Mouse (Mus musculus) left cerebral cortex, adult 2 months (tissue): ENCODE data around the gene Gm7544. TPM values are rescaled to one million over a fixed set of nuclear protein-coding genes. Genes with fewer than 3 reads are reported as not detected.
A peak's percentile ranks its signal among the peaks of the same experiment; 100 is the strongest.
"Not testable (repeated sequence)": the region's sequence is repeated elsewhere in the genome, so short reads cannot be mapped to it uniquely, and the experiment has no call there.

Source experiments
- DNase-seq, 2 experiments: peaks; one replicate each; pipeline ENCODE4 v3.0.0; 2021 to 2022; ENCODE audit warnings: low spot score in 2 of 2, mixed read lengths in 1 of 2; ENCODE audit errors: extremely low spot score in 1 of 2
- H3K27ac ChIP-seq: fragments of 200-600 bp; 2 replicates; pipeline ENCODE4 v1.8.1; 2022
- H3K4me3 ChIP-seq: fragments of 200-600 bp; 2 replicates; pipeline ENCODE4 v1.8.1; 2022
- CTCF ChIP-seq: fragments of 200-600 bp; IDR thresholded peaks from 2 replicates; pipeline ENCODE4 v1.8.1; 2022; ENCODE audit warnings: antibody characterized with exemption, mild to moderate bottlenecking, moderate library complexity
- intact Hi-C: fragments of 180-260 bp; cut with DNase I; formaldehyde crosslinking; loops from one replicate; pipeline ENCODE4 v1.15.1; 2025
- total RNA-seq, 2 experiments: library from RNA; stranded (reverse); gene quantifications; 2 replicates each; pipeline ENCODE4 v1.2.3; 2021

The Gm7544 gene
- total RNA-seq, 2 experiments from 2014 or later: not detected

DNA sequence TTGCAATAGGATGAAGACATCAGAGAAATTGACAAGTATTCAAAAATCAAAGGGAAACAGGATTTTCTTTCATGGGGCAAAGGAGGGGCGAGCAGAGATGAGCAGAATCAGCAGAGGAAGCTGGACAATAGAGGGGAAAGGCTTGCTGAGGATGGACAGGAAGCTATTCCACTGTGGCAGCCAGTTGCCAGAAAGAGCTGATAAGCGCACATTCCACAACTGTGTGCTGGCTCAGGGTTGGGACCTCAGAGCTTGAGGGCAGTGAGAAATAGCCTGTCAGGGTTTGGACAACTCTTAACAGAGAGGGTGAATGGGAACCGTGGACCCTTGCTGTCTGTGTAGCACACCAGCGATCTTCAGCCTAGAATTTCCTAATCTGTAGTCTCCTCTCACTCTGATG, 16.2 kb upstream of the Gm7544 start:
- TF ChIP-seq CTCF: no peak
- H3K27ac ChIP-seq: no peak overlapping the region

DNA sequence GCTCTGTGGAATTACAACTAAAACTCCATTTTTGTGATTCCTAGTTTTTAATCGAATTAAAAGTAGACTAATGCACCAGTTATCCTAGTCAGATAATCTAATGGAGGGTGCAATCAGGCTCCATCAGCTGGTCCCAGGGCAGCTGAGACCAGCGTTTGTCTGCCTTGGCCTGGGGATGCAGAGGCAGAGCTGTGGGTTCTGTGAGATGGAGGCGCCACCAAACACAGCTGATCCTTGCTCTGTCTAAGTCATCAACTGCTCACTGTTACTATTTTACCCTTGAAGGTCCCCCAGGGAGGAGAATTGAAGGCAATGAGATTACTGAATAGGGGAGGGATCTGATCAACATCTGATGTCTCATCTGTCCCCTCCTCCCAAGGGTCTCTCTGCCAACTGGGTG, 10.6 kb upstream of the Gm7544 start:
- H3K27ac ChIP-seq: no peak overlapping the region
- intact Hi-C loops: no loop called here
- DNase-seq: no peak
- H3K4me3 ChIP-seq: no peak overlapping the region
- no peak for TF ChIP-seq CTCF

More for the DNA sequence above, 16.2 kb upstream of the Gm7544 start:
- intact Hi-C loops: no loop called here
- DNase-seq: no peak
- no peak overlapping the region for H3K4me3 ChIP-seq

DNA sequence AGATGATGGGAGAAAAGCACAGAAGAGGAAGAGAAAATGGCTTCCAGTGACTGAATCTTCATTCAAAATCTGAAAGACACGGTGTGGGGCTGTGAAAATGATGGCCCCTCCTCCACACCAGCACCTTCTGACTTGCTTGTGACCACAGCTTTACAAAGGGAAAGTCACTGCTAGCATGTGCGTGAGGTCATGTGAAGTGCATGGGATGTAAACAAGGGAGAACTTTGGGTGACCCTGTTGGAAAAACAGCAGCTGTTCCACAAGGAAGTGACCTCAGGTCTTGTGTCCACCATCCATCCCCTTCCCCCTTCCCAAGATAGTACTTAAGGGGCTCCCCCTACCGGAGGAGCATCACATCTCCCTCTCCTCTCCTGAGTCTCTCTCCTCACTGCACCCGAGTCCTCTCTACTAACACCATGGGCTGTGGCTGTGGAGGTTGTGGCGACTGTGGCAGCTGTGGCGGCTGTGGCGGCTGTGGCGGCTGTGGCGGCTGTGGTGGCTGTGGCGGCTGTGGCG, 4.1 kb upstream of the Gm7544 start, which contains the start of gene Gm47955:
TSS of gene Gm47955 (plus strand) at position 417 of the 516 bp plus-strand sequence.
- Histone ChIP-seq H3K27ac (no peak within 1 kb of the TSS), H3K4me3 (no peak within 1 kb of the TSS)
- DNase-seq: no peak
- intact Hi-C loops: no loop called here
- TF ChIP-seq CTCF: no peak

DNA sequence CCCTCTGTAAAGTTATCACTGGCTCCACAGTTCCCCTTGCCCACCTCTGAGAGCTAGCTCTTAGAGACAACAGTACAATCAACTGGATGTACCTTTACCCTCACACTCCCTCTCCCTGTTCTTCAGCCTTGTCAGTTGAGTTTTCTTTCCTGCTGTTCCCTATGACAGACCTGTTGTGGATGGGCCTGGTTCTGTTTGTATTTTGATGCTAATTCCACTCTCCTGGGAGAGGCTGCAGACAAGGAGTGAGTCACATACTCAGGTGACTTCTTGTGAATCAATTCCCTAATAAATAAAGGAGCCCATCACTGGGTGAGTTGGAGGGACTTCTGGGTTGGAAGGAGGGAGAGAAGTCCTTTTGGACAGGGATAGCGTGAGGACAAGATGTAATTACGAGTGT, 7.2 kb downstream of the Gm7544 start:
- intact Hi-C loops: no loop called here
- H3K27ac ChIP-seq: no peak overlapping the region
- no peak for TF ChIP-seq CTCF
- H3K4me3 ChIP-seq: no peak overlapping the region
- DNase-seq: no peak

DNA sequence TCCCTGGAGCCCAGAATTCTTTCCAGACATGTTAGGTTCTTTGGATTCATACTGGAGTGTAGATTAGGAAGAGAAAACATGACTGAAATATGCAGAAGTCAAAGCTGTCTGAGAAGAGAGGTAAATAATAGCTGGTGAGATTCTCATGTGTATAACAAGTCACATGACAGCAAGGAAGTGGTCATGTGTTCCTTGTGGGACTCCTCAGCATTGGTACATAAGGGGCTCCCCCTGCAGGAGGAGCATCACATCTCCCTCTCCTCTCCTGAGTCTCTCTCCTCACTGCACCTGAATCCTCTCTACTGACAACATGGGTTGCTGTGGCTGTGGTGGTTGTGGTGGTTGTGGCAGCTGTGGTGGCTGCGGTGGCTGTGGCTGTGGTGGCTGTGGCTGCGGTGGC, 9.8 kb downstream of the Gm7544 start:
- DNase-seq, H3K27ac ChIP-seq, H3K4me3 ChIP-seq, intact Hi-C loops: not testable (repeated sequence)

DNA sequence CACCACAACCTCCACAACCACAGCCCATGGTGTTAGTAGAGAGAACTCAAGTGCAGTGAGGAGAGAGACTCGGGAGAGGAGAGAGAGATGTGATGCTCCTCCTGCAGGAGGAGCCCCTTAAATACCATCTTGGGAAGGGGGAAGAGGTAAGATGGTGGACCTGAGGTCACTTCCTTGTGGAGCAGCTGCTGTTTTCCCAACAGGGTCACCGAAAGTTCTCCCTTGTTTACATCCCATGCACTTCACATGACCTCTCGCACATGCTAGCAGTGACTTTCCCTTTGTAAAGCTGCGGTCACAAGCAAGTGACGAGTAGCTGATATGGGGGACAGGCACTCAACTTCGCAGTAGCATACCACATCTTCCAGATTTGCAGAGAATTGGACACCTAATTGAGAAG, 12.5 kb downstream of the Gm7544 start, which contains the start of gene A030003K21Rik:
TSS of gene A030003K21Rik (minus strand) at position 94 of the 400 bp plus-strand sequence.
- H3K4me3 ChIP-seq, DNase-seq, intact Hi-C loops, H3K27ac ChIP-seq: not testable (repeated sequence)

DNA sequence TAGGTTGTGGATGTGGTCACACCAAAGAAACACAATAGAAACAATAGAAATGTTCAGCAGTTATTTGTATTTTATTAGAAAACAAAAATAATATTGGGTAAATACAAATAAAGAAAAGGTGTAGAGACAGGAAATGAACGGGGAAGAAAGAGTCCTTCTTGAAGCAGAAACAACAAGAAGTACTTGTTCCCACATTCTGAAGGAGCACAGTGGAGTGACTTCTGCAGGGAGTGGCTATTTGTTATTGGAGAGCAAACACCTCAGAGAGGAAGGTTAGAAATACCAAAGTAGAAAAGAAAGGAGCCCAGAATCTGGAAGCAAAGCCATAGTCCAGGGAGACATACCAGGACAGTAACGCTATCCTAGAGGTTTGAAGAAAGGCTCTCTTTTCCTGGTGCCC, 13.3 kb downstream of the Gm7544 start:
- H3K4me3 ChIP-seq, DNase-seq, H3K27ac ChIP-seq, intact Hi-C loops: not testable (repeated sequence)

DNA sequence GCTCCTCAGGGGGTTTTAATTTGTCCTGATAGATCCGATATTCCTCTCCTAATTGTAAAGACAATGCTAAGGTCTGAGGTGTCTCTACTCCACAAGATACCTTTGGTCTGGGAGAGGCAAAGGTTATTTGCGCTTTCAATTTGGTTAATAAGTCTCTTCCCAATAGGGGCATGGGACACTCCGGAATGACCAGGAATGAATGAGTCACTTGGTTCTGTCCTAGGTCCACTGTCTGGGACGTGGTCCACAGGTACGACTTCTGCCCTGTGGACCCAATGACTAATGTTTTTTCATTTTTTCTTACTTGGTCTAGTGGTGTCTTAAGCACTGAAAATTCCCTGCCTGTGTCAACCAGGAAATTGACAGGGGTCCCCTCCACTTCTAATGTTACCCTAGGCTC, 17.1 kb downstream of the Gm7544 start:
- no peak for DNase-seq
- H3K4me3 ChIP-seq: no peak overlapping the region
- intact Hi-C loops: no loop called here
- no peak for TF ChIP-seq CTCF
- no peak overlapping the region for H3K27ac ChIP-seq

DNA sequence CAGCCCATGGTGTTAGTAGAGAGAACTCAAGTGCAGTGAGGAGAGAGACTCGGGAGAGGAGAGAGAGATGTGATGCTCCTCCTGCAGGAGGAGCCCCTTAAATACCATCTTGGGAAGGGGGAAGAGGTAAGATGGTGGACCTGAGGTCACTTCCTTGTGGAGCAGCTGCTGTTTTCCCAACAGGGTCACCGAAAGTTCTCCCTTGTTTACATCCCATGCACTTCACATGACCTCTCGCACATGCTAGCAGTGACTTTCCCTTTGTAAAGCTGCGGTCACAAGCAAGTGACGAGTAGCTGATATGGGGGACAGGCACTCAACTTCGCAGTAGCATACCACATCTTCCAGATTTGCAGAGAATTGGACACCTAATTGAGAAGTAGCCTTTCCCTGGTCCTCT, 24.5 kb downstream of the Gm7544 start, which contains the start of gene Gm6217:
TSS of gene Gm6217 (minus strand) at position 74 of the 400 bp plus-strand sequence.
- H3K4me3 ChIP-seq, DNase-seq, intact Hi-C loops: not testable (repeated sequence)

DNA sequence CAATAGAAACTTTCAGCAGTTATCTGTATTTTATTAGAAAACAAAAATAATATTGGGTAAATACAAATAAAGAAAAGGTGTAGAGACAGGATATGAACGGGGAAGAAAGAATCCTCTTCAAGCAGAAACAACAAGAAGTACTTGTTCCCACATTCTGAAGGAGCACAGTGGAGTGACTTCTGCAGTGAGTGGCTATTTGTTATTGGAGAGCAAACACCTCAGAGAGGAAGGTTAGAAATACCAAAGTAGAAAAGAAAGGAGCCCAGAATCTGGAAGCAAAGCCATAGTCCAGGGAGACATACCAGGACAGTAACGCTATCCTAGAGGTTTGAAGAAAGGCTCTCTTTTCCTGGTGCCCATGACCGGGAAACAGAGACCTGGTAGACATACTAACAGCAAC, 25.3 kb downstream of the Gm7544 start:
- intact Hi-C loops, H3K4me3 ChIP-seq, H3K27ac ChIP-seq, DNase-seq: not testable (repeated sequence)

More for the DNA sequence above, 24.5 kb downstream of the Gm7544 start, which contains the start of gene Gm6217:
- not testable (repeated sequence) for H3K27ac ChIP-seq

DNA sequence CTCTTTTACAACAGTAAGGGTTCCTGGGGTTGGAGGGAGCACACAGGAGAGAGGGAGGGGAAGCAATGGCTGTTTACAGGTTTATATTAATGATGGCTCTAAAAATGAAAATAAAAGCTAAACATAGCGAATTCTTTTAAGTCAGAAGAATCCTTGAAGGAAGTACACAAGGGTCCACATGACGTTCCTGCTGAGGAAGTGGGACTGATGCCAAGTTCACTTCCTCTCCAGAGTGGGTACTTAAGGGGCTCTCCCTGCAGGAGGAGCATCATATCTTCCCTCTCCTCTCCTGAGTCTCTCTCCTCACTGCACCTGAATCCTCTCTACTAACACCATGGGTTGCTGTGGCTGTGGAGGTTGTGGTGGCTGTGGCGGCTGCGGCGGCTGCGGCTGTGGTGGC, 31.2 kb downstream of the Gm7544 start, which contains the start of gene A030014E15Rik:
TSS of gene A030014E15Rik (plus strand) at position 268 of the 400 bp plus-strand sequence.
- no peak for TF ChIP-seq CTCF

DNA sequence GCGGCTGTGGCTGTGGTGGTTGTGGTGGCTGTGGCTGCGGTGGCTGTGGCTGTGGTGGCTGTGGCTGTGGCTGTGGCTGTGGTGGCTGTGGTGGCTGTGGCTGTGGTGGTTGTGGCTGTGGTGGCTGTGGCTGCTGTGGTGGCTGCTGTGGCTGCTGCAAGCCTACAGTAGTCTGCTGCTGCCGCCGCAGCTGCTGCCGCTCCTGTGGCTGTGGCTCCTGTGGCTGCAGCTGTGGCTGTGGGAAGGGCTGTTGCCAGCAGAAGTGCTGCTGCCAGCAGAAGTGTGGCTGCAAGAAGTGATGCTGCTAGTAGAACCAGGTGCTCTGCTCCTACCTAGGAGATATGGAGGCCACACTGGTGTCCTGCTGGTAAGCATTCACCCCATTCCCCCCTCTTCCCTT, 42.4 kb downstream of the Gm7544 start:
- H3K27ac ChIP-seq, intact Hi-C loops, H3K4me3 ChIP-seq, DNase-seq: not testable (repeated sequence)

More for the DNA sequence above, 31.2 kb downstream of the Gm7544 start, which contains the start of gene A030014E15Rik:
- no peak within 1 kb of the TSS for H3K27ac ChIP-seq
- no peak within 1 kb of the TSS for H3K4me3 ChIP-seq
- intact Hi-C loops: no loop called here
- DNase-seq: no peak

DNA sequence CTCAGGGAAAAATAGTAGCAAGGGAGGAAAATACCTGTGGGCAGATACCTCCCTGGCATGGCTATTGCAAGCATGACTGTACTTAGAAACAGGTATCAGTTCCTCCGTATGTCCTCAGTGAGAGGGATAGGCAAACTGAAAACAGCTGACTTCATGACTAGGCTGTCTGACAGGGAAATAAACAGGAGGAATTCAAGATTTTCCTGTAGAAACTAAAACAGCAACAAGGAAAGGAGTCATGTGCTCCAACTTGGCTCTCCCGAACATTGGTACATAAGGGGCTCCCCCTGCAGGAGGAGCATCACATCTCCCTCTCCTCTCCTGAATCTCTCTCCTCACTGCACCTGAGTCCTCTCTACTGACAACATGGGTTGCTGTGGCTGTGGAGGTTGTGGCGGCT, 42.8 kb downstream of the Gm7544 start, which contains the start of gene A030005L19Rik:
TSS of gene A030005L19Rik (plus strand) at position 301 of the 400 bp plus-strand sequence.
- intact Hi-C loops: no loop called here
- no peak within 1 kb of the TSS for H3K27ac ChIP-seq
- peak; percentile 9 for TF ChIP-seq CTCF
- DNase-seq: no peak
- no peak within 1 kb of the TSS for H3K4me3 ChIP-seq
